18 mouse cellular contexts compared by ENCODE assay signal in the genomic region with DNA sequence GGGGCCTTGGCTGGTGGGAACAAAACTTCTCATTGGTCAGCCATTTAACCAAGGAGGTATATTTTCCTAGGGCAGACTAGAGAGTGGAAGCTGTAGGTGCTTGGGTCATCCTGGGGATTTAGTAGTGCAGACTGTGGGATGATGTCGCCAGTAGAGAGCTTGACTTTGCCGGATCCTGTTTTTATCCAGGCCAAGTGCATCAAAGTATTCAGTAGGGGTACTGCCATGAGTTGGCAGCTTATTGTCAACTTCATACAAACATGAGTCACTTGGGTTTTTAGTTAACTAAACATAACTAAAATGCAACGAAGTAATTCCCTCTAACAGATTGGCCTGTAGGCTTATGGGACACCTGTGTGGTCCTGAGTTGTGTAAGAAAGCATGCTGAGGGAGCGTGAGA.
A peak's percentile ranks its signal among the peaks of the same experiment; 100 is the strongest.
DNase-seq lines count a peak whose midpoint lies in the region; TF ChIP-seq lines count a peak whose summit lies in the region.
"Had no signal": no experiment of that assay in that cellular context is flagged by ENCODE, and none has a peak within 500 bp of the region (broad histone marks: within the 10 kb centered on the region; RNA-seq: fewer than 3 reads in every experiment).

No protein-coding gene starts in this region.

- intact Hi-C loops in heart, postnatal 10 days (cut with DNase I), result loop anchor here (10.0 kb wide), 1 partner anchor 278 kb away; no protein-coding TSS in a partner anchor

- H3K36me3 ChIP-seq in embryonic facial prominence, embryonic 10.5 days (replicated peaks), result peaks cover 4% of the 10 kb centered on the region; the same call in 1 of the 2 replicates
- H3K36me3 ChIP-seq: embryonic facial prominence, embryonic 12.5 days; forebrain, embryonic 15.5 days had no signal

- H3K27me3 ChIP-seq in embryonic facial prominence, embryonic 10.5 days (replicated peaks; ENCODE audit: low read depth, poor library complexity, severe bottlenecking), result no peaks in the 10 kb centered on the region
- H3K27me3 ChIP-seq: embryonic facial prominence, embryonic 12.5 days; forebrain, embryonic 13.5 days; forebrain, embryonic 15.5 days had no signal

- TF ChIP-seq CTCF in olfactory bulb, adult 2 months (IDR thresholded peaks at IDR 0.05; ENCODE audit: insufficient read depth, low read depth, low read length), result no peak

- no peak overlapping the region for H3K27ac ChIP-seq in embryonic facial prominence, embryonic 10.5 days (replicated peaks)
- 0 out of 2 replicates have a peak overlapping the region, but pooled peaks have one; percentile 5 for H3K27ac ChIP-seq in olfactory bulb, adult 2 months (ENCODE audit: insufficient read depth, low read depth, low read length)
- H3K27ac ChIP-seq: embryonic facial prominence, embryonic 12.5 days; forebrain, embryonic 13.5 days; forebrain, embryonic 15.5 days had no signal

- H3K9me3 ChIP-seq in embryonic facial prominence, embryonic 10.5 days, result no peaks in the 10 kb centered on the region
- H3K9me3 ChIP-seq: embryonic facial prominence, embryonic 12.5 days; forebrain, embryonic 13.5 days; forebrain, embryonic 15.5 days had no signal

- 95% methylated on average over 4 of the region's 4 CpGs for WGBS in embryonic facial prominence, embryonic 10.5 days
- 90% methylated on average over 4 of the region's 4 CpGs for WGBS in olfactory bulb, adult 2 months

- TF ChIP-seq POLR2A in olfactory bulb, adult 2 months (IDR thresholded peaks at IDR 0.05; ENCODE audit: insufficient read depth, low read depth, low read length), result no peak

- peak; percentile 80 for DNase-seq in heart, adult 11 months
- no peak for DNase-seq in heart, postnatal 10 days
- DNase-seq in 3134 (ENCODE audit: extremely low read depth, insufficient read length, low spot score), result peak; percentile 28
- DNase-seq in embryonic facial prominence, embryonic 10.5 days (ENCODE audit: low spot score), result peak; percentile 3
- no peak for DNase-seq in spleen, postnatal 4 days (ENCODE audit: low spot score in 2 of 2)
- no peak for DNase-seq in adrenal gland, postnatal 25 days
- DNase-seq: adrenal gland, adult 8-10 months; cerebellum, adult 11 months; cerebellum, adult 18-20 months; cerebellum, adult 9-10 months; cerebellum, postnatal 14 days; cerebellum, postnatal 36 days; embryo, embryonic 11 days; forebrain, postnatal 0 days had no signal

- H3K4me3 ChIP-seq in embryonic facial prominence, embryonic 10.5 days, result no peak overlapping the region
- no peak overlapping the region for H3K4me3 ChIP-seq in olfactory bulb, adult 2 months (ENCODE audit: insufficient read depth, low read depth, low read length)
- H3K4me3 ChIP-seq: embryonic facial prominence, embryonic 12.5 days; forebrain, embryonic 13.5 days; forebrain, embryonic 15.5 days had no signal

- H3K4me1 ChIP-seq in embryonic facial prominence, embryonic 10.5 days, result peaks cover 6% of the 10 kb centered on the region; the same call in 1 of the 2 replicates
- H3K4me1 ChIP-seq in olfactory bulb, adult 2 months (ENCODE audit: control insufficient read depth, insufficient read depth, low read length), result peaks cover 7% of the 10 kb centered on the region
- H3K4me1 ChIP-seq: embryonic facial prominence, embryonic 12.5 days; forebrain, embryonic 13.5 days; forebrain, embryonic 15.5 days had no signal

Comparison
In these comparisons a context has a peak if more than half of its experiments do, and no peak if none do; other contexts are left out.
1. DNase-seq: peak in heart, adult 11 months (single experiment), 3134 (single experiment) and embryonic facial prominence, embryonic 10.5 days (single experiment); none in heart, postnatal 10 days (0 of 2), spleen, postnatal 4 days (0 of 2) and adrenal gland, postnatal 25 days (single experiment).